Mouse (Mus musculus) limb, embryonic 14.5 days (tissue): Measurements from ENCODE around the gene Cxadr. TPM values are rescaled to one million over a fixed set of nuclear protein-coding genes. Genes with fewer than 3 reads are reported as not detected.

ENCODE experiments used
- ATAC-seq: fragments of 200-750 bp; cut with Nextera tagmentation; 2 replicates; pipeline ENCODE4 v1.8.0; 2017; ENCODE audit warnings: low read depth, moderate number of reproducible peaks, moderate TSS enrichment; ENCODE audit not compliant: low FRiP score
- DNase-seq: peaks from one replicate; pipeline ENCODE4 v3.0.0-alpha.2; 2015; ENCODE audit warnings: low spot score
- H3K27ac ChIP-seq: fragments of 300-500 bp; sonication (generic); replicated peaks from 2 replicates; pipeline ENCODE4 v1.5.1; 2014; ENCODE audit warnings: low read depth, mild to moderate bottlenecking, low read length, moderate library complexity, mixed read lengths
- H3K27me3 ChIP-seq: fragments of 300-500 bp; sonication (generic); 2 replicates; pipeline ENCODE4 v1.6.1; 2014; ENCODE audit warnings: low read length, mixed read lengths; ENCODE audit not compliant: control insufficient read depth, insufficient read depth
- H3K36me3 ChIP-seq: fragments of 300-500 bp; sonication (generic); 2 replicates; pipeline ENCODE4 v1.6.1; 2014; ENCODE audit warnings: mild to moderate bottlenecking, low read length, moderate library complexity, mixed read lengths; ENCODE audit not compliant: control insufficient read depth, insufficient read depth
- H3K4me1 ChIP-seq: fragments of 300-500 bp; sonication (generic); 2 replicates; pipeline ENCODE4 v1.6.1; 2014; ENCODE audit warnings: antibody characterized with exemption, low read length, mixed read lengths; ENCODE audit not compliant: control insufficient read depth, insufficient read depth
- H3K4me2 ChIP-seq: fragments of 300-500 bp; sonication (generic); replicated peaks from 2 replicates; pipeline ENCODE4 v1.6.1; 2014; ENCODE audit warnings: low read depth, mild to moderate bottlenecking, low read length, moderate library complexity; ENCODE audit not compliant: severe bottlenecking
- H3K4me3 ChIP-seq: fragments of 300-500 bp; sonication (generic); replicated peaks from 2 replicates; pipeline ENCODE4 v1.5.1; 2014; ENCODE audit warnings: low read length
- H3K9ac ChIP-seq: fragments of 300-500 bp; sonication (generic); 2 replicates; pipeline ENCODE4 v1.6.1; 2014; ENCODE audit warnings: mild to moderate bottlenecking, low read depth, low read length, moderate library complexity; ENCODE audit not compliant: severe bottlenecking
- H3K9me3 ChIP-seq: fragments of 300-500 bp; sonication (generic); 2 replicates; pipeline ENCODE4 v1.6.1; 2016; ENCODE audit warnings: low read length; ENCODE audit not compliant: control insufficient read depth
- POLR2A ChIP-seq: fragments of 200-500 bp; IDR thresholded peaks from 2 replicates; pipeline ENCODE4 v1.8.0; 2012; ENCODE audit warnings: inconsistent platforms, mild to moderate bottlenecking, moderate library complexity, borderline replicate concordance; ENCODE audit not compliant: insufficient read depth, insufficient read length; ENCODE audit errors: extremely low read depth
- WGBS: fragments of 180-500 bp; shearing (Covaris S2); extraction: QIAGEN DNeasy Blood & Tissue Kit; methylation state at CpG from one replicate; pipeline ENCODE4 v1.1.7; 2014; 5-methylcytosine and 5-hydroxymethylcytosine counted together
- polyA plus RNA-seq, 2 experiments: library from polyadenylated mRNA; depleted of rRNA in 1 of 2; stranded (reverse) in 1 of 2; unstranded in 1 of 2; fragments of >200 nt; fragmentation: Nextera tagmentation in 1 of 2; extraction: Ambion mirVana in 1 of 2; gene quantifications; 2 replicates each; pipeline versions ENCODE4 v1.2.1 to v1.2.3; 2012 to 2014

Cxadr gene
- polyA plus RNA-seq, 2 experiments: 11.5 to 11.6 TPM

DNA sequence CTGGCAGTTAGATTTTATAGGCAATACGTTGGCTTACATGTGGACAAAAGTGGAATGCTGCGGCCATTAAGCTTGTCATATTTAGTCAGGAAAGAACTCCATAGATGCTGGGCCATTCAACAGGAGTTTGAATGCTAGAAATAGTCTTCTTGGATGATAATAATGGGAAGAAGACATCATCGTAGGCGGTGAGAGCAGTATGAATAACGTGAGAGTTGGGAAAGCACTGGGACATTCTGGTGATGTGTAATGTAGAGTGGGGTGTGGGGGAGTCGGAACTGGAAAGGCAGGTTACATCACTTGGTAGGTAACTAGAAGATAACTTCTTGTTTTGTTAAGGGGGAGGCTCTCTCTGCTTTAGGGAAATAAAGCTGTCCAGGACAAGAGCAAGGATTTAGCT, 106.6 kb downstream of the Cxadr start:
- H3K4me2 ChIP-seq: no peak overlapping the region
- DNase-seq (no peak), ATAC-seq (no peak)
- no peaks in the 10 kb centered on the region for H3K36me3 ChIP-seq
- no peaks in the 10 kb centered on the region for H3K27me3 ChIP-seq
- H3K9ac ChIP-seq: no peak overlapping the region
- H3K9me3 ChIP-seq: no peaks in the 10 kb centered on the region
- 0 out of 2 replicates have a peak, but pooled peaks cover 6% of the 10 kb centered on the region for H3K4me1 ChIP-seq
- WGBS: 90% methylated on average over 6 of the region's 6 CpGs
- no peak overlapping the region for H3K4me3 ChIP-seq
- H3K27ac ChIP-seq: no peak overlapping the region
- TF ChIP-seq POLR2A: no peak

Other genes with a start within 250 kb of the Cxadr start
- 15.3 and 15.5 TPM in 2 replicates for gene Btg3, start 75.7 kb downstream of the Cxadr start, polyA plus RNA-seq (2012; rRNA removed)
- gene Btg3, start 75.7 kb downstream of the Cxadr start, polyA plus RNA-seq (2014; fragmentation: Nextera tagmentation; extraction: Ambion mirVana): 46.8 and 50.5 TPM in 2 replicates